Comparison of ENCODE assay signal across 8 mouse cellular contexts in genomic region chr15:80081801-80082546, GRCm38 (mm10). TPM values are rescaled to one million over a fixed set of nuclear protein-coding genes. Genes with fewer than 3 reads are reported as not detected.
DNase-seq lines count a peak whose midpoint lies in the region; ATAC-seq lines count a peak whose summit lies in the region.

No protein-coding gene starts in this region.

- no peaks in the 10 kb centered on the region; the same call in 1 of the 2 replicates for H3K27me3 ChIP-seq in heart, embryonic 13.5 days (replicated peaks)
- H3K27me3 ChIP-seq in forebrain, embryonic 16.5 days (replicated peaks; ENCODE audit: control insufficient read depth, insufficient read depth, low read length), result no peaks in the 10 kb centered on the region
- H3K27me3 ChIP-seq in midbrain, embryonic 10.5 days (ENCODE audit: low read depth, poor library complexity, severe bottlenecking), result no peaks in the 10 kb centered on the region

- H3K9me3 ChIP-seq in heart, embryonic 13.5 days, result no peaks in the 10 kb centered on the region
- H3K9me3 ChIP-seq in forebrain, embryonic 16.5 days (ENCODE audit: control insufficient read depth, low read length), result no peaks in the 10 kb centered on the region
- H3K9me3 ChIP-seq in midbrain, embryonic 10.5 days (replicated peaks), result no peaks in the 10 kb centered on the region

- H3K9ac ChIP-seq in heart, embryonic 13.5 days, result peak overlapping the region; percentile 99
- H3K9ac ChIP-seq in forebrain, embryonic 16.5 days (replicated peaks; ENCODE audit: low read depth, low read length), result peak overlapping the region; percentile 74

- no peak for DNase-seq in heart, postnatal 25 days (ENCODE audit: low spot score)
- peak; percentile 28 for DNase-seq in Muller cell, postnatal 12 days (ENCODE audit: inconsistent ontology term)
- no peak for DNase-seq in midbrain, embryonic 10.5 days (ENCODE audit: low spot score)
- DNase-seq in ovary, postnatal 10 days (ENCODE audit: low spot score), result no peak
- no peak for DNase-seq in gastrocnemius, postnatal 14 days
- DNase-seq in yolk sac, embryonic 10.5 days (ENCODE audit: low spot score), result no peak

- H3K36me3 ChIP-seq in heart, embryonic 13.5 days, result peaks cover 53% of the 10 kb centered on the region
- peaks cover 32% of the 10 kb centered on the region for H3K36me3 ChIP-seq in forebrain, embryonic 16.5 days (ENCODE audit: control insufficient read depth, insufficient read depth)
- peaks cover 55% of the 10 kb centered on the region for H3K36me3 ChIP-seq in midbrain, embryonic 10.5 days

- peak overlapping the region; percentile 94 for H3K4me3 ChIP-seq in heart, embryonic 13.5 days
- peak overlapping the region; percentile 56 for H3K4me3 ChIP-seq in forebrain, embryonic 16.5 days (replicated peaks; ENCODE audit: low read length)
- H3K4me3 ChIP-seq in midbrain, embryonic 10.5 days, result peak overlapping the region; percentile 89

- H3K27ac ChIP-seq in heart, embryonic 13.5 days (replicated peaks), result peak overlapping the region; percentile 93
- H3K27ac ChIP-seq in forebrain, embryonic 16.5 days (ENCODE audit: low read length), result no peak overlapping the region
- peak overlapping the region; percentile 97 for H3K27ac ChIP-seq in midbrain, embryonic 10.5 days (replicated peaks)

- intact Hi-C loops in heart, postnatal 25 days (cut with DNase I), result loop anchor here (10.0 kb wide), 1 partner anchor 317 kb away; no protein-coding TSS in a partner anchor
- intact Hi-C loops in gastrocnemius, postnatal 14 days (cut with DNase I; ENCODE audit: low total_unique reads), result no loop called here

- peaks cover 50% of the 10 kb centered on the region for H3K4me1 ChIP-seq in heart, embryonic 13.5 days
- peaks cover 24% of the 10 kb centered on the region for H3K4me1 ChIP-seq in forebrain, embryonic 16.5 days (replicated peaks; ENCODE audit: control insufficient read depth, insufficient read depth, low read length)
- H3K4me1 ChIP-seq in midbrain, embryonic 10.5 days, result peaks cover 37% of the 10 kb centered on the region

- no peak for ATAC-seq in heart, embryonic 13.5 days (ENCODE audit: extremely low read depth, insufficient number of reproducible peaks, low FRiP score, low TSS enrichment)
- no peak for ATAC-seq in forebrain, embryonic 16.5 days

- H3K4me2 ChIP-seq in heart, embryonic 13.5 days, result peak overlapping the region; percentile 88
- H3K4me2 ChIP-seq in forebrain, embryonic 16.5 days (ENCODE audit: low read length), result peak overlapping the region; percentile 60

- WGBS in heart, embryonic 13.5 days, result 7% methylated on average over 11 of the region's 11 CpGs
- WGBS in forebrain, embryonic 16.5 days, result 6% methylated on average over 11 of the region's 11 CpGs
- 9% methylated on average over 11 of the region's 11 CpGs for WGBS in midbrain, embryonic 10.5 days

RNA-seq across cellular contexts. Expression of gene Syngr1, which starts 9.2 kb away (rescaled TPM):
- polyA plus RNA-seq in heart, embryonic 13.5 days (2015; fragmentation: Nextera tagmentation; extraction: Ambion mirVana), result 27.3 and 30.7 TPM in 2 replicates
- total RNA-seq in heart, postnatal 25 days (2021), result 10 to 100 TPM; 77.5 to 92.2 TPM
- 49.5 and 58.4 TPM in 2 replicates for polyA plus RNA-seq in forebrain, embryonic 16.5 days (2015; fragmentation: Nextera tagmentation; extraction: Ambion mirVana)
- polyA plus RNA-seq in midbrain, embryonic 10.5 days (2016; fragmentation: Nextera tagmentation; extraction: Ambion mirVana), result 7.3 and 7.7 TPM in 2 replicates
- total RNA-seq in gastrocnemius, postnatal 14 days (2021), result 10 to 100 TPM; 16.6 to 20.1 TPM

RNA-seq across cellular contexts. Expression of gene Rpl3, which starts 9.7 kb away (rescaled TPM):
- 603 and 677 TPM in 2 replicates for polyA plus RNA-seq in heart, embryonic 13.5 days (2015; fragmentation: Nextera tagmentation; extraction: Ambion mirVana)
- 100 to 1,000 TPM; 154 to 183 TPM for total RNA-seq in heart, postnatal 25 days (2021)
- polyA plus RNA-seq in forebrain, embryonic 16.5 days (2015; fragmentation: Nextera tagmentation; extraction: Ambion mirVana), result 605 and 629 TPM in 2 replicates
- 866 and 996 TPM in 2 replicates for polyA plus RNA-seq in midbrain, embryonic 10.5 days (2016; fragmentation: Nextera tagmentation; extraction: Ambion mirVana)
- total RNA-seq in gastrocnemius, postnatal 14 days (2021), result 100 to 1,000 TPM; 129 to 167 TPM

RNA-seq across cellular contexts. Expression of gene Tab1, which starts 51.0 kb away (rescaled TPM):
- polyA plus RNA-seq in heart, embryonic 13.5 days (2015; fragmentation: Nextera tagmentation; extraction: Ambion mirVana), result 29.4 and 31.1 TPM in 2 replicates
- 10 to 100 TPM; 23.7 to 26.5 TPM for total RNA-seq in heart, postnatal 25 days (2021)
- 40.7 and 43.8 TPM in 2 replicates for polyA plus RNA-seq in forebrain, embryonic 16.5 days (2015; fragmentation: Nextera tagmentation; extraction: Ambion mirVana)
- 40.0 and 48.9 TPM in 2 replicates for polyA plus RNA-seq in midbrain, embryonic 10.5 days (2016; fragmentation: Nextera tagmentation; extraction: Ambion mirVana)
- 10 to 100 TPM; 13.1 to 15.1 TPM for total RNA-seq in gastrocnemius, postnatal 14 days (2021)
